Mouse (Mus musculus): ENCODE measurements around the gene Bicc1. TPM values are rescaled to one million over a fixed set of nuclear protein-coding genes. Genes with fewer than 3 reads are reported as not detected.

Gene Bicc1
- polyA plus RNA-seq, 2 experiments, result 1.7 to 1.8 TPM

DNA sequence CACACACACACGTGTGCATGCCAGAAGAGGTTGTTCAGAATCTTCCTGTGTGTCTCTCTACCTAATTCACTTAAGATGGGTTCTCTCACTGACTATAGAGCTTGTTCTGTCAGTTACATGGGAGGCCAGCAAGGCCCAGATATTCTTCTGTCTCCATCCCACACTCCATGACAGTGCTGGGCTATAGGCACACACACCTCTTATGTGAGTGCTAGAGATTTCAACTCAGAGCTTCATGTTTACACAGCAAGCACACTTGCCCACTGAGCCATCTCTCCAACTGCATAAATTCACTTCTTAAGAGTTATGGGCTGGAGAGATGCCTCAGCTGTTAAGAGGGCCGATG, 20.7 kb downstream of the Bicc1 start:
- no peak for ATAC-seq (ENCODE audit: insufficient read depth)

DNA sequence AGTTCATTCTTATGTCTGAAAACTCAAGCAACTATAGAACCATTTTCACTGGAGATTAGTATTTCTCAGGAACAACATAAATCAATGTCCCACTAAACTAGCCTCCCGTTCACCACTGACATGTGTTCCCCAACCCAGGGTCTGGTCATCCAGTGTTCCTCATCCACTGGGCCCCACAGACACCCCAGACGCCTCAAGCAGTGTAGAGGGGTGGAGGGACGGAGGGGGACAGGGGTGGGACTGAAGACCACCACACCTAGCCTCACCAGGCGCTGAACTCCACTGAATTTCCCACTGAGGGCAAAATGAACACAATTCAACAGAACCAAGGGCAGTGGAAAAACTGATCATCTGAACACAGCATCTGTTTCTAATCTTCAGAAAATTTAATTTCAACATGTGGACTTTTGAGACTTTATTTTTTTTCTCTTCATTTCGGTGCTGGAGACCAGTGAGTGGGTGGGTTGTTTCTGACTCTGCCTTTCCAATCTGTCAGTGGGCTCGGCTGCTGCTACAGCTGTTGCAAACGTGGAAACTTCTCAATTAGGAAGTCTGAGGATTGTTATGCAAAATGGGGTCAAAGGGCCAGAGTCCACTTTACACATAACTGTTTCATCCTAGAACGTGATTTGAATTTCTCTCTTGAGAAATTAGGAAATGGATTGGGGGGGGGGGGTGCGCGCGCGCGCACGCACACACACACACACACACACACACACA, 21.2 kb downstream of the Bicc1 start:
- Histone ChIP-seq H3K4me1 (replicated peaks; ENCODE audit: control insufficient read depth in 2 of 2, insufficient read depth in 2 of 2, low read length in 1 of 2) (no peaks in the 10 kb centered on the region), H3K9ac (replicated peaks) (no peak overlapping the region), H3K27ac (no peak overlapping the region), H3K9me3 (ENCODE audit: control insufficient read depth, low read length) (no peaks in the 10 kb centered on the region), H3K36me3 (replicated peaks; ENCODE audit: control insufficient read depth, insufficient read depth, low read depth) (no peaks in the 10 kb centered on the region), H3K4me3 (ENCODE audit: insufficient read depth in 1 of 2, low read depth in 2 of 2, low read length in 2 of 2) (no peak overlapping the region), H3K27me3 (ENCODE audit: control insufficient read depth, insufficient read depth, low read length) (no peaks in the 10 kb centered on the region), H3K4me2 (ENCODE audit: low read depth) (no peak overlapping the region)
- no peak for ATAC-seq (ENCODE audit: insufficient read depth)
- DNase-seq (ENCODE audit: low read depth in 3 of 3, low spot score in 3 of 3), result no peak
- no peak for TF ChIP-seq CTCF (IDR thresholded peaks at IDR 0.05; ENCODE audit: low read depth)
- TF ChIP-seq EP300 (IDR thresholded peaks at IDR 0.05; ENCODE audit: low read depth), result no peak
- WGBS (ENCODE audit: insufficient replicate concordance), result 65% methylated on average over 14 of the region's 14 CpGs

More for the DNA sequence above, 20.7 kb downstream of the Bicc1 start:
- H3K9ac ChIP-seq (replicated peaks), result no peak overlapping the region
- H3K4me3 ChIP-seq (ENCODE audit: insufficient read depth in 1 of 2, low read depth in 2 of 2, low read length in 2 of 2), result no peak overlapping the region
- no peak overlapping the region for H3K4me2 ChIP-seq (ENCODE audit: low read depth)
- H3K36me3 ChIP-seq (replicated peaks; ENCODE audit: control insufficient read depth, insufficient read depth, low read depth), result no peaks in the 10 kb centered on the region
- H3K9me3 ChIP-seq (ENCODE audit: control insufficient read depth, low read length), result no peaks in the 10 kb centered on the region
- WGBS (ENCODE audit: insufficient replicate concordance), result 64% methylated on average over 2 of the region's 2 CpGs
- H3K27me3 ChIP-seq (ENCODE audit: control insufficient read depth, insufficient read depth, low read length), result no peaks in the 10 kb centered on the region
- no peak for DNase-seq (ENCODE audit: low read depth in 3 of 3, low spot score in 3 of 3)
- no peaks in the 10 kb centered on the region for H3K4me1 ChIP-seq (replicated peaks; ENCODE audit: control insufficient read depth in 2 of 2, insufficient read depth in 2 of 2, low read length in 1 of 2)
- H3K27ac ChIP-seq, result no peak overlapping the region
- TF ChIP-seq CTCF (IDR thresholded peaks at IDR 0.05; ENCODE audit: low read depth) (no peak), EP300 (IDR thresholded peaks at IDR 0.05; ENCODE audit: low read depth) (no peak)

DNA sequence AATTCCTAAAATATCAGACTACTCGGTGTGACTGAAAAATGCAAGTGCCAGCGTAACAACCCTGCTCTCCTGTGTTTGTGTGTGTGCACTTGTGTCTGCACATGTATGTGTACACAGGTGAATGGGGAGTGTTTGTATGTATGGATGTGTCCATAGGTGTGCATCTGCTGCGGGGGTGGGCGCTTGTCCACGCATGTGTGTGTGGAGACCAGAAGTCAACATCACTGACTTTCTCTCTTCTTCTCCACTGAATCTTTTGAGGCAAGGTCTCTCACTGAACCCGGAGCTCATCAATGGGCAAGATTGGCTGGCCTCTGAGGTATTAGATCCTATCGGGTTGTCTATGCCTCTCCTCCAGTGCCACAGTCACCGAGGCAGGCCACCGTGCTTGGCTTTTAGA, 21.9 kb downstream of the Bicc1 start:
- H3K4me3 ChIP-seq (ENCODE audit: insufficient read depth in 1 of 2, low read depth in 2 of 2, low read length in 2 of 2), result no peak overlapping the region
- no peak for ATAC-seq (ENCODE audit: insufficient read depth)
- no peaks in the 10 kb centered on the region for H3K36me3 ChIP-seq (replicated peaks; ENCODE audit: control insufficient read depth, insufficient read depth, low read depth)
- H3K27ac ChIP-seq, result no peak overlapping the region
- no peak overlapping the region for H3K9ac ChIP-seq (replicated peaks)
- DNase-seq (ENCODE audit: low read depth in 3 of 3, low spot score in 3 of 3), result no peak
- 0 out of 4 replicates have a peak, but pooled peaks cover 0 to under 1% of the 10 kb centered on the region in 2 experiments for H3K4me1 ChIP-seq (replicated peaks; ENCODE audit: control insufficient read depth in 2 of 2, insufficient read depth in 2 of 2, low read length in 1 of 2)
- no peaks in the 10 kb centered on the region for H3K27me3 ChIP-seq (ENCODE audit: control insufficient read depth, insufficient read depth, low read length)
- TF ChIP-seq CTCF (IDR thresholded peaks at IDR 0.05; ENCODE audit: low read depth) (no peak), EP300 (IDR thresholded peaks at IDR 0.05; ENCODE audit: low read depth) (no peak)
- 73% methylated on average over 9 of the region's 9 CpGs for WGBS (ENCODE audit: insufficient replicate concordance)
- no peaks in the 10 kb centered on the region for H3K9me3 ChIP-seq (ENCODE audit: control insufficient read depth, low read length)
- no peak overlapping the region for H3K4me2 ChIP-seq (ENCODE audit: low read depth)

DNA sequence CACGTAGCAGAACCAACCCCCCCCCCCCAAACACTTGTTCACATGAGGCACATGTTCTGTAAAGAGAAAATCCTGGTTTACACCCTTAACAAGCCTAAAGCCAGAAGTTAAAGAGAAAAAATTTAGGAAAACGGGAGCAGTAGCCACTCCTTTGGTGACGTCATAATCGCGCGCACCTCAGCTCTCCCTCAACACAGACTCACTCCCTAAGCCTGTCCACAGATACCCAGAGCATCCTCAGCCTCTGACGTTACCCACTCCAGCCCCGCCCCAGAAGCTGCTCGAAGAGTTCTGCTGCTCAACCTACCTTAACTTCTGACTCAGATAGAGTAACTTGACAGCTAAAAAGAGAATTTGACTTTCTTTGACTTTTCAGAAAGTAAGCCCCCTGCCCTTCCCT, 28.2 kb downstream of the Bicc1 start:
- no peaks in the 10 kb centered on the region for H3K27me3 ChIP-seq (ENCODE audit: control insufficient read depth, insufficient read depth, low read length)
- no peak overlapping the region for H3K4me2 ChIP-seq (ENCODE audit: low read depth)
- ATAC-seq (ENCODE audit: insufficient read depth) (no peak), DNase-seq (ENCODE audit: low read depth in 3 of 3, low spot score in 3 of 3) (no peak)
- no peaks in the 10 kb centered on the region for H3K36me3 ChIP-seq (replicated peaks; ENCODE audit: control insufficient read depth, insufficient read depth, low read depth)
- WGBS (ENCODE audit: insufficient replicate concordance), result 54% methylated on average over 9 of the region's 9 CpGs
- TF ChIP-seq EP300 (IDR thresholded peaks at IDR 0.05; ENCODE audit: low read depth), result no peak
- TF ChIP-seq CTCF (IDR thresholded peaks at IDR 0.05; ENCODE audit: low read depth), result no peak
- H3K4me3 ChIP-seq (ENCODE audit: insufficient read depth in 1 of 2, low read depth in 2 of 2, low read length in 2 of 2), result no peak overlapping the region
- H3K9ac ChIP-seq (replicated peaks), result no peak overlapping the region
- H3K4me1 ChIP-seq (replicated peaks; ENCODE audit: control insufficient read depth in 2 of 2, insufficient read depth in 2 of 2, low read length in 1 of 2), result 0 out of 4 replicates have a peak, but pooled peaks cover 0 to 2% of the 10 kb centered on the region in 2 experiments
- H3K27ac ChIP-seq, result no peak overlapping the region
- no peaks in the 10 kb centered on the region for H3K9me3 ChIP-seq (ENCODE audit: control insufficient read depth, low read length)

DNA sequence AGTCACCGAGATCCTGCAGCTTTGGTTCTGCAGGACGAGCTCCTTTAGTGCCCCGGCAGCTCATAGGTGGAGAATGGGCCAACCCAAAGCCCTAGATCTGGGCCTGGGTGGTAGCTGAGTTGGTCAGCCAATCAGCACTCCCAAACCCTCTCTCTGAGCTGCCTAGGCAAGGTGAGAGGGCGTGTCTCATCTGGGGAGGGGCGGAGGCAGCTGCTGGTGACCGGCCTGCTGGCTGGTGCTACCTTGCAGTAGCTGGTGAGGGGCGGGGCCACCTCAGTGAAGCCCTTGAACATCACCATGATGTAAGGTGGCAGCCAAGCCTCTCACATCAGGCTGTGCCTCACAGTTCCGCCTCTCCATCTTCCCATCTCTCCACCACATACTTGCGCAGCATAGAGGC, 29.2 kb downstream of the Bicc1 start:
- WGBS (ENCODE audit: insufficient replicate concordance), result 26% methylated on average over 9 of the region's 9 CpGs
- DNase-seq (ENCODE audit: low read depth in 3 of 3, low spot score in 3 of 3) (no peak), ATAC-seq (ENCODE audit: insufficient read depth) (no peak)
- TF ChIP-seq CTCF (IDR thresholded peaks at IDR 0.05; ENCODE audit: low read depth) (no peak), EP300 (IDR thresholded peaks at IDR 0.05; ENCODE audit: low read depth) (no peak)
- Histone ChIP-seq H3K27ac (no peak overlapping the region), H3K36me3 (replicated peaks; ENCODE audit: control insufficient read depth, insufficient read depth, low read depth) (no peaks in the 10 kb centered on the region), H3K9me3 (ENCODE audit: control insufficient read depth, low read length) (no peaks in the 10 kb centered on the region), H3K4me3 (ENCODE audit: insufficient read depth in 1 of 2, low read depth in 2 of 2, low read length in 2 of 2) (no peak overlapping the region), H3K9ac (replicated peaks) (no peak overlapping the region), H3K4me1 (replicated peaks; ENCODE audit: control insufficient read depth in 2 of 2, insufficient read depth in 2 of 2, low read length in 1 of 2) (0 out of 4 replicates have a peak, but pooled peaks cover 0 to 2% of the 10 kb centered on the region in 2 experiments), H3K4me2 (ENCODE audit: low read depth) (no peak overlapping the region), H3K27me3 (ENCODE audit: control insufficient read depth, insufficient read depth, low read length) (no peaks in the 10 kb centered on the region)
